Mouse (Mus musculus): ENCODE results near the gene Hsd17b1. TPM values are rescaled to one million over a fixed set of nuclear protein-coding genes. Genes with fewer than 3 reads are reported as not detected.

Gene Hsd17b1
- total and polyA plus RNA-seq, 3 experiments: not detected

DNA sequence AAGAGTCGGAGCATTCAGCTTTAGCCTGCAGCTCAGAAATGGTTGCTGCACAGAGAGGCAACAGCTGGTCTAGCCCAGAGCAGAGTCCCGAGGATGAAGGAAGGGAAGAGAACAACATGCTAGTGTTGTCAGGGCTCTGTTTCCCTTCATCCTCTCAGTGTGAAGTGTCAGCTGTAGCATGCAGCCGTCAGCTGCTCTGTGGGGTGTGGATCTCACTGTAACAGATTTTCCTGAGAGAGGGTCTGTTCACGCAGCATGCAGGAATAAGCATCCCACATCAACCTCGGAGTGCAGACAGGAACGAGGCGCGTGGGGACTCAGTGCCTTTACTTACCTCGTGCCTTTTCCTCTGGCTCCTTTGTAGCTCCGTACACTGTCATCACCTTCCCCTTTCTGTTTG, 40.4 kb upstream of the Hsd17b1 start:
- no peak overlapping the region for H3K9ac ChIP-seq (ENCODE audit: control insufficient read depth, low read depth, low read length, poor library complexity, severe bottlenecking)
- H3K36me3 ChIP-seq (ENCODE audit: control insufficient read depth in 1 of 2, insufficient read depth in 2 of 2, low read length in 2 of 2): peaks cover 0 to 2% of the 10 kb centered on the region in 2 experiments; a peak in 2 of 4 replicates
- no peak overlapping the region for H3K4me3 ChIP-seq (ENCODE audit: control insufficient read depth in 1 of 2, insufficient read depth in 1 of 2, low read depth in 2 of 2, low read length in 2 of 2)
- H3K27ac ChIP-seq (ENCODE audit: control insufficient read depth, low read depth, low read length): no peak overlapping the region
- H3K27me3 ChIP-seq (ENCODE audit: control insufficient read depth in 1 of 2, insufficient read depth in 2 of 2, low read length in 2 of 2): no peaks in the 10 kb centered on the region
- H3K79me2 ChIP-seq (ENCODE audit: control insufficient read depth, insufficient read depth, low read length, poor library complexity): no peaks in the 10 kb centered on the region
- H3K4me1 ChIP-seq (ENCODE audit: control insufficient read depth in 1 of 2, insufficient read depth in 2 of 2, low read length in 2 of 2): no peaks in the 10 kb centered on the region
- no peak for DNase-seq (ENCODE audit: low read depth, low spot score)
- H3K9me3 ChIP-seq (replicated peaks; ENCODE audit: insufficient read depth, low read length): no peaks in the 10 kb centered on the region
- TF ChIP-seq ZMIZ1 (IDR thresholded peaks at IDR 0.05; ENCODE audit: low read depth, low read length) (no peak), HCFC1 (IDR thresholded peaks at IDR 0.05; ENCODE audit: low read depth, low read length) (no peak), ZNF384 (IDR thresholded peaks at IDR 0.05; ENCODE audit: low read depth, low read length) (no peak), CHD2 (IDR thresholded peaks at IDR 0.05; ENCODE audit: low read length) (no peak), SIN3A (IDR thresholded peaks at IDR 0.05; ENCODE audit: low read length) (no peak), ZKSCAN1 (IDR thresholded peaks at IDR 0.05; ENCODE audit: low read depth, low read length) (no peak), EP300 (IDR thresholded peaks at IDR 0.05; ENCODE audit: low read depth in 1 of 2, low read length in 2 of 2) (no peak), ETS1 (IDR thresholded peaks at IDR 0.05; ENCODE audit: low read depth, low read length) (no peak), POLR2AphosphoS5 (IDR thresholded peaks at IDR 0.05; ENCODE audit: borderline replicate concordance, low read depth, low read length) (no peak)

DNA sequence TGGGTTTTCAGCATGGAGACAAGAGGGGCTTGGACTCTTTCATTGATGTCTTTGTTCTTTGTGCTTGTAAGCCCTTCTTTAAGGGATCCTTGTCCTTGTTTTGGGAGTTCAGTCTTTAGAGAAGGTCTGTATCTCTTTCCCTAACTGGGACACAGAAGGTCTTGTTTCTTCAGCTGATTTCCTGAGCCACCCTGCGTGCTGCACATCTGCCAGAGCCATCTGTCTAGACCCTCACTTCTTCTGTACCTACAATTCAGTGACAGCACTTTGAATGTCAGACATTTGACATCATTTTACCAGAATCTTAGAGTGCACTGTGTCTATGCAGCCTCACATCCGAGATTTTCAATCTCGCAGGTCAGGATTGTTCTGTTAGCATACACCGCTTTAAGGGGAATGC, 32.4 kb upstream of the Hsd17b1 start:
- no peak overlapping the region for H3K9ac ChIP-seq (ENCODE audit: control insufficient read depth, low read depth, low read length, poor library complexity, severe bottlenecking)
- TF ChIP-seq RAD21 (IDR thresholded peaks at IDR 0.05; ENCODE audit: low read depth, low read length) (no peak), TCF12 (IDR thresholded peaks at IDR 0.05; ENCODE audit: low read depth, low read length) (no peak)
- no peaks in the 10 kb centered on the region for H3K9me3 ChIP-seq (replicated peaks; ENCODE audit: insufficient read depth, low read length)
- no peak overlapping the region for H3K27ac ChIP-seq (ENCODE audit: control insufficient read depth, low read depth, low read length)
- H3K79me2 ChIP-seq (ENCODE audit: control insufficient read depth, insufficient read depth, low read length, poor library complexity): no peaks in the 10 kb centered on the region
- no peak for DNase-seq (ENCODE audit: low read depth, low spot score)
- H3K4me3 ChIP-seq (ENCODE audit: control insufficient read depth in 1 of 2, insufficient read depth in 1 of 2, low read depth in 2 of 2, low read length in 2 of 2): no peak overlapping the region
- H3K36me3 ChIP-seq (ENCODE audit: control insufficient read depth in 1 of 2, insufficient read depth in 2 of 2, low read length in 2 of 2): no peaks in the 10 kb centered on the region; a peak in 2 of 4 replicates
- H3K4me1 ChIP-seq (ENCODE audit: control insufficient read depth in 1 of 2, insufficient read depth in 2 of 2, low read length in 2 of 2): no peaks in the 10 kb centered on the region
- no peaks in the 10 kb centered on the region for H3K27me3 ChIP-seq (ENCODE audit: control insufficient read depth in 1 of 2, insufficient read depth in 2 of 2, low read length in 2 of 2)

DNA sequence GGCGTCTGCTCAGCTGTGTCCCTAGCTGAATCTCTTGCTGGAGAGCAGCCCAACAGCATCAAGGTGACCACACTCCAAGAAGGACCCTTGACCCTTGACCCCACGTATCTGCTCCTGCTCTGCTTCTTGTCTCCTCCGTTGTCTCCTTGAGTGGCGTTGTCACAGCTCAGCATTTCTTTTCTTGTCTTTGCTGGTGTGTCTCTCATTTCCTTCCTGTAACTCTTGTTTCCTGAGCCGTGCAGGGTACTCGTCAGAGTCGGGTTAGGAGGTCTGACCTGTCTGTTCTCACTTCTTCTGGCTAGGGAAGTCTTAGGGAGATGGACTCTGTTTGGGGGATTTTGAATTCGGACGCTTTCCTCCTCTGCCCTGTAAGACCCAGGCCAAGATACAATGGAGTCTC, 31.8 kb upstream of the Hsd17b1 start:
- Histone ChIP-seq H3K4me3 (ENCODE audit: control insufficient read depth in 1 of 2, insufficient read depth in 1 of 2, low read depth in 2 of 2, low read length in 2 of 2) (no peak overlapping the region), H3K27ac (ENCODE audit: control insufficient read depth, low read depth, low read length) (no peak overlapping the region), H3K4me1 (ENCODE audit: control insufficient read depth in 1 of 2, insufficient read depth in 2 of 2, low read length in 2 of 2) (no peaks in the 10 kb centered on the region), H3K9me3 (replicated peaks; ENCODE audit: insufficient read depth, low read length) (no peaks in the 10 kb centered on the region), H3K79me2 (ENCODE audit: control insufficient read depth, insufficient read depth, low read length, poor library complexity) (no peaks in the 10 kb centered on the region), H3K9ac (ENCODE audit: control insufficient read depth, low read depth, low read length, poor library complexity, severe bottlenecking) (no peak overlapping the region), H3K27me3 (ENCODE audit: control insufficient read depth in 1 of 2, insufficient read depth in 2 of 2, low read length in 2 of 2) (no peaks in the 10 kb centered on the region), H3K36me3 (ENCODE audit: control insufficient read depth in 1 of 2, insufficient read depth in 2 of 2, low read length in 2 of 2) (no peaks in the 10 kb centered on the region; a peak in 2 of 4 replicates)
- TF ChIP-seq ZC3H11A (IDR thresholded peaks at IDR 0.05; ENCODE audit: low read depth, low read length) (no peak), MAX (IDR thresholded peaks at IDR 0.05; ENCODE audit: low read length) (no peak), TBP (IDR thresholded peaks at IDR 0.05; ENCODE audit: low read depth, low read length) (no peak)
- no peak for DNase-seq (ENCODE audit: low read depth, low spot score)

All from MEL (cell line).